Mouse (Mus musculus): ENCODE data around the gene Radil.

- TF ChIP-seq POLR2A (IDR thresholded peaks at IDR 0.05; ENCODE audit: borderline replicate concordance, control insufficient read depth, low read depth, low read length) (no peak), CTCF (IDR thresholded peaks at IDR 0.05; ENCODE audit: control insufficient read depth, insufficient read depth, low read length) (no peak)
Observed at GRCm38 (mm10) chr5:142529915-142530314, 21.0 kb downstream of the Radil start, which contains the start of gene Papolb.
